Mouse (Mus musculus) layer of hippocampus, postnatal 25 days (tissue): Measurements from ENCODE around the gene Mei1. TPM values are rescaled to one million over a fixed set of nuclear protein-coding genes. Genes with fewer than 3 reads are reported as not detected.

Source experiments
- DNase-seq, 2 experiments: peaks; one replicate each; pipeline ENCODE4 v3.0.0; 2022; ENCODE audit warnings: mixed read lengths in 2 of 2, low spot score in 1 of 2; ENCODE audit errors: extremely low spot score in 1 of 2
- total RNA-seq, 2 experiments: library from RNA; stranded (reverse); gene quantifications; 2 replicates each; pipeline ENCODE4 v1.2.3; 2021

Gene Mei1
- total RNA-seq, 2 experiments from 2014 or later = 0.12 to 0.59 TPM

- no peak for DNase-seq
Observed at GRCm38 (mm10) chr15:82167201-82168168, 97.7 kb downstream of the Mei1 start.

- DNase-seq = no peak
Observed at GRCm38 (mm10) chr15:82169671-82170070, 99.9 kb downstream of the Mei1 start.

GRCm38 (mm10) chr15:82170437-82171377 is 100.9 kb downstream of the Mei1 start:
- no peak for DNase-seq

- DNase-seq = no peak
Observed at GRCm38 (mm10) chr15:82172648-82173047, 102.9 kb downstream of the Mei1 start.

- no peak for DNase-seq
Observed at GRCm38 (mm10) chr15:82175091-82175490, 105.3 kb downstream of the Mei1 start.

Other genes starting within 250 kb of the Mei1 start
- gene Tob2, start 211.2 kb upstream of the Mei1 start, total RNA-seq = 10 to 100 TPM; 27.7 to 34.1 TPM
- 10 to 100 TPM; 32.6 to 40.0 TPM for gene Phf5a, start 198.1 kb upstream of the Mei1 start, total RNA-seq
- gene Aco2, start 197.7 kb upstream of the Mei1 start, total RNA-seq = 100 to 1,000 TPM; 475 to 495 TPM
- gene Polr3h, start 143.8 kb upstream of the Mei1 start, total RNA-seq = 10 to 100 TPM; 48.0 to 52.8 TPM
- gene Csdc2, start 133.2 kb upstream of the Mei1 start, total RNA-seq = 10 to 100 TPM; 89.9 to 90.2 TPM
- 100 to 1,000 TPM; 209 to 227 TPM for gene Pmm1, start 109.1 kb upstream of the Mei1 start, total RNA-seq
- not detected for gene 1700029P11Rik, start 89.5 kb upstream of the Mei1 start, total RNA-seq
- gene Xrcc6, start 82.2 kb upstream of the Mei1 start, total RNA-seq = 10 to 100 TPM; 23.5 to 24.0 TPM
- 100 to 1,000 TPM; 123 to 131 TPM for gene Desi1, start 36.1 kb upstream of the Mei1 start, total RNA-seq
- gene Snu13, start 22.4 kb upstream of the Mei1 start, total RNA-seq = 100 to 1,000 TPM; 103 to 104 TPM
- gene 4930407I10Rik, start 10.8 kb upstream of the Mei1 start, total RNA-seq = not detected
- gene Ccdc134, start 57.9 kb downstream of the Mei1 start, total RNA-seq = 10 to 100 TPM; 11.2 to 15.8 TPM
- 100 to 1,000 TPM; 172 to 174 TPM for gene Srebf2, start 77.2 kb downstream of the Mei1 start, total RNA-seq
- 1 to 10 TPM; 1.4 to 1.9 TPM for gene Shisa8, start 142.8 kb downstream of the Mei1 start, total RNA-seq
- gene Tnfrsf13c, start 154.4 kb downstream of the Mei1 start, total RNA-seq = under 1 TPM in 1 of 2 experiments, not detected in 1; 0.22 TPM
- gene Cenpm, start 174.8 kb downstream of the Mei1 start, total RNA-seq = 1 to 10 TPM; 2.2 to 2.4 TPM
- 100 to 1,000 TPM in 1 of 2 experiments, 10 to 100 TPM in 1; 98.3 to 111 TPM for gene 1500009C09Rik, start 182.4 kb downstream of the Mei1 start, total RNA-seq
- 100 to 1,000 TPM; 617 to 679 TPM for gene Sept3, start 204.9 kb downstream of the Mei1 start, total RNA-seq
- gene Wbp2nl, start 229.0 kb downstream of the Mei1 start, total RNA-seq = not detected